Mouse (Mus musculus) liver, embryonic 14.5 days (tissue): ENCODE results near the gene Rell1.

Source experiments
- CTCF ChIP-seq: IDR thresholded peaks from 2 replicates; pipeline ENCODE4 v1.5.1; 2016; ENCODE audit warnings: antibody characterized with exemption, low read depth, control low read depth
- EP300 ChIP-seq: IDR thresholded peaks from 2 replicates; pipeline ENCODE4 v1.6.1; 2016; ENCODE audit warnings: antibody characterized with exemption, low read depth

DNA sequence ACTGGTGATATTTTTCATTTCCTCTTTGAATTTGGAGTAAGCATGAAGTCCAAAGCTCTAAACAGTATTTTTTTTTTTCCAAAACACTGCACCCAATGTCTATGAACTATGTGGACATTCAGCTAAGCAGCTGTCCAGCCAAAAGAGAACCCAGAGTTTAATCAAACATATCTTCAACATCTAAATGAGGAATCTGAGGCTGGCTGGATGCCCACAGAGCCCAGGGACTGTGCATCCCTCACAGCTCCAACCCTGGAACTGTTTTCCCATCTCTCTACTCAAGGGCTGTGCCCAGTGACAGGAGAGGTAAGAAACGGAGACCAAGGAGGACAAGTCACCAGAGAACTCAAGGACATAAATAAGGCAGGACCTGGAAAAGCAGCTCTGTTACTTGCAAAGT is 2.8 kb downstream of the Rell1 start:
- TF ChIP-seq CTCF = no peak
- no peak for TF ChIP-seq EP300
